Comparison of ENCODE assay signal across 18 mouse cellular contexts in the genomic region with DNA sequence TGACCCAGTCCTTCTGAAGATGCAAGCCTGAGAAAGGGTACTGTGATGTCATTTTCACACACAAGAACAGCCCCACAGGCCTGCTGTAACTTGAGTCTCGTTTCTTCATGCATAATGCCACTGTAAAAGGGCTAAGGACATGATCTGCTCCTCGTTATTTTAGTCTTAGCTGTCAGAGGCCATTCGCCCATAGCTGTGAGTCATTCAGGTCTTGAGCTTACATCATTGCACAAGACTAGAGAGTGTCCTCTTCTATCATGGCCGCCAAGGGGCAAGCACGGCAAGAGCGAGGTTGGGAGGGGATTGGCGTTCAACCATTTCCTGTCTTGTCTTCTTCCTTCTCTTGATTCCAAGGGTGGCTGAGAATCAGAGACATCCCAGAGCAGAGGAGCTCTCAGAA. TPM values are rescaled to one million over a fixed set of nuclear protein-coding genes. Genes with fewer than 3 reads are reported as not detected.
A peak's percentile ranks its signal among the peaks of the same experiment; 100 is the strongest.
DNase-seq lines count a peak whose midpoint lies in the region; TF ChIP-seq lines count a peak whose summit lies in the region.
"Had no signal": no experiment of that assay in that cellular context is flagged by ENCODE, and none has a peak within 500 bp of the region (broad histone marks: within the 10 kb centered on the region; RNA-seq: fewer than 3 reads in every experiment).

No protein-coding gene starts in this region.

- no peaks in the 10 kb centered on the region for H3K79me3 ChIP-seq in C2C12 (ENCODE audit: low read depth)

- H3K79me2 ChIP-seq in C2C12 (ENCODE audit: control insufficient read depth, insufficient read depth): no peaks in the 10 kb centered on the region

- TF ChIP-seq CTCF in C2C12 (IDR thresholded peaks at IDR 0.05; ENCODE audit: control insufficient read depth, insufficient read depth, insufficient read length): no peak
- no peak for TF ChIP-seq CTCF in E14TG2a.4 (conservative IDR thresholded peaks at IDR 0.05; ENCODE audit: low read length)

- peaks cover 37% of the 10 kb centered on the region for H3K4me1 ChIP-seq in E14TG2a.4 (replicated peaks; ENCODE audit: low read depth, low read length)
- H3K4me1 ChIP-seq: forebrain, embryonic 10.5 days; hindbrain, embryonic 13.5 days; intestine, embryonic 15.5 days had no signal

- H3ac ChIP-seq in C2C12 (ENCODE audit: control insufficient read depth, insufficient read length, low read depth): no peak overlapping the region

- no peak overlapping the region for H3K4me3 ChIP-seq in C2C12 (ENCODE audit: insufficient read depth, poor library complexity, severe bottlenecking)
- H3K4me3 ChIP-seq in E14TG2a.4 (replicated peaks; ENCODE audit: low read length): 0 out of 2 replicates have a peak overlapping the region, but pooled peaks have one; percentile 10
- H3K4me3 ChIP-seq: forebrain, embryonic 10.5 days; forebrain, embryonic 13.5 days; hindbrain, embryonic 10.5 days; hindbrain, embryonic 13.5 days; intestine, embryonic 15.5 days had no signal

- peak; percentile 26 for DNase-seq in ZHBTc4 (ENCODE audit: low read depth, low spot score)
- no peak for DNase-seq in left cerebral cortex, postnatal 25 days (ENCODE audit: low spot score in 2 of 2)
- DNase-seq in cerebellum, postnatal 36 days: no peak
- DNase-seq in heart, postnatal 10 days: no peak
- DNase-seq: adrenal gland, adult 8-10 months; adrenal gland, postnatal 25 days; cerebellum, adult 11-12 months; cerebellum, adult 8-10 months; cerebellum, postnatal 10 days; gastrocnemius, postnatal 10 days; heart, postnatal 36 days had no signal

- intact Hi-C loops in left cerebral cortex, postnatal 25 days (cut with DNase I): no loop called here
- intact Hi-C loops in heart, postnatal 10 days (cut with DNase I): no loop called here

- H3K27me3 ChIP-seq in C2C12 (ENCODE audit: control insufficient read depth, insufficient read depth, insufficient read length): no peaks in the 10 kb centered on the region
- no peaks in the 10 kb centered on the region; the same call in 1 of the 2 replicates for H3K27me3 ChIP-seq in E14TG2a.4 (ENCODE audit: insufficient read depth, low read length)
- H3K27me3 ChIP-seq: forebrain, embryonic 13.5 days; hindbrain, embryonic 13.5 days; intestine, embryonic 15.5 days had no signal

- H3K9me3 ChIP-seq in E14TG2a.4 (ENCODE audit: low read length): peaks cover 7% of the 10 kb centered on the region; the same call in 1 of the 2 replicates
- H3K9me3 ChIP-seq: forebrain, embryonic 10.5 days; forebrain, embryonic 13.5 days; hindbrain, embryonic 10.5 days; hindbrain, embryonic 13.5 days; intestine, embryonic 15.5 days had no signal

- H3K36me3 ChIP-seq in C2C12 (ENCODE audit: control insufficient read depth, insufficient read depth) (no peaks in the 10 kb centered on the region), E14TG2a.4 (ENCODE audit: insufficient read depth, low read length) (no peaks in the 10 kb centered on the region)
- H3K36me3 ChIP-seq: forebrain, embryonic 10.5 days; hindbrain, embryonic 10.5 days; hindbrain, embryonic 13.5 days; intestine, embryonic 15.5 days had no signal

TF ChIP-seq in C2C12, 6 proteins besides CTCF, POLR2A, EP300 and RAD21:
- TF ChIP-seq MAX (IDR thresholded peaks at IDR 0.05) (no peak), FOSL1 (IDR thresholded peaks at IDR 0.05; ENCODE audit: insufficient read depth, low read length, poor library complexity, severe bottlenecking) (no peak), MYOG (IDR thresholded peaks at IDR 0.05; ENCODE audit: control insufficient read depth, extremely low read depth, insufficient read length) (no peak), CEBPB (IDR thresholded peaks at IDR 0.05; ENCODE audit: low read depth) (peak; percentile 56)

RNA-seq across cellular contexts. Expression of a gene that starts 16.0 kb away (rescaled TPM):
- 45.1 TPM for polyA plus RNA-seq in C2C12 (2012; fragmentation: generic; extraction: Trizol)
- total RNA-seq in left cerebral cortex, postnatal 25 days (2021): 10 to 100 TPM; 23.3 to 26.3 TPM
- 1 to 10 TPM; 4.7 to 7.5 TPM for total RNA-seq in heart, postnatal 10 days (2021)

RNA-seq across cellular contexts. Expression of a gene that starts 54.4 kb away (rescaled TPM):
- polyA plus RNA-seq in C2C12 (2012; fragmentation: generic; extraction: Trizol): 9.8 TPM
- total RNA-seq in left cerebral cortex, postnatal 25 days (2021): 10 to 100 TPM; 67.2 to 72.4 TPM
- total RNA-seq in heart, postnatal 10 days (2021): 1 to 10 TPM; 8.8 to 9.3 TPM

Comparison
In these comparisons a context has a peak if more than half of its experiments do, and no peak if none do; other contexts are left out.
1. RNA of a gene that starts 54.4 kb away (total RNA-seq): 67.2 to 72.4 TPM in left cerebral cortex, postnatal 25 days; 8.8 to 9.3 TPM in heart, postnatal 10 days; every median in the first group is over 4 times any median in the second.